Mouse (Mus musculus) E14TG2a.4 (cell line): ENCODE data around the gene Ogfr.

Experiments used
- CTCF ChIP-seq: conservative IDR thresholded peaks from 2 replicates; pipeline ENCODE4 v1.5.1; 2014; ENCODE audit warnings: low read length
- NANOG ChIP-seq: IDR thresholded peaks from 2 replicates; pipeline ENCODE4 v1.6.1; 2014; ENCODE audit warnings: borderline replicate concordance, low read length, mixed read lengths
- POU5F1 ChIP-seq: IDR thresholded peaks from 2 replicates; pipeline ENCODE4 v1.6.1; 2014; ENCODE audit warnings: low read length, borderline replicate concordance

DNA sequence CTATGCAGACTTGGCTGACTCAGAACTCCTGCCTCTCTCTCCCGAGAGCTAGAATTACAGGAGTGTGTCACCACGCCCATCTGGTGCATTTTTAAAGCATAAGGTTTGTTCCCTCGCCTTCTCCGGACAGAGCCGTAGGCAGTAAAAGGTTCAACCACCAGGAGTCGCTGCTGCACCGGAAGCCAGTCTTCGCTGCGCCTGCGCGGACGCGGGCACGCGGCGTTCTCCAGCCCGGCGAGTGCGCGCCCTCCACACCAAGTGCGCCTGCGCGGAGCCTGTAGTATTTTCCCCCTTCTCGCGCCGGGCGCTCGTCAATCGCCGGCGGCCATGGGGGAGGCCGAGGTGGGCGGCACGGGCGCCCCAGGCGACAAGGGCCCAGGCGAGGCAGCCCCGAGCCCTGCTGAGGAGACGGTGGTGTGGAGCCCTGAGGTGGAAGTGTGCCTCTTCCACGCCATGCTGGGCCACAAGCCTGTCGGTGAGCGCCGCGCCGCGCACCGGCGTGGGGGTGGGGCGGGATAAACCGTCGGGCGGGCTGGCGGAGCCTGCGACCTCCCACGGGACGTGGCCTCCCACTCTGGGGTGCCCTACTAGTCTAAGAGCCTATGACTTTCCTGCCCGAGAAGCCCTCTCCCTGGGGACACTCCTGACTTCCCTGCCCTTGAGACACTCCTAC, 6.4 kb upstream of the Ogfr start:
- peak; percentile 60 for TF ChIP-seq CTCF
- TF ChIP-seq POU5F1: no peak
- TF ChIP-seq NANOG: no peak
